Mouse (Mus musculus) ZHBTc4 (cell line): ENCODE results near the gene Zfp112.

Experiments
- DNase-seq: peaks from one replicate; pipeline ENCODE4 v3.0.0-alpha.2; 2011; ENCODE audit warnings: low read depth, low spot score

The Zfp112 gene

GRCm38 (mm10) chr7:24112156-24112856 lies at the start of gene Zfp112:
Gene Zfp112 (plus strand): TSS chr7:24112314.
- DNase-seq = peak; percentile 94

- peak; percentile 31 for DNase-seq
Measured at GRCm38 (mm10) chr7:24074424-24074823, 37.7 kb upstream of the Zfp112 start.

- peak; percentile 98 for DNase-seq
Measured at GRCm38 (mm10) chr7:24081634-24082431, 30.3 kb upstream of the Zfp112 start, which contains the start of gene Zfp180. Gene Zfp180 (plus strand): TSS chr7:24081924.

- no peak for DNase-seq
Measured at GRCm38 (mm10) chr7:24082457-24083235, 29.5 kb upstream of the Zfp112 start.

- peak; percentile 57 for DNase-seq
Measured at GRCm38 (mm10) chr7:24086871-24087270, 25.2 kb upstream of the Zfp112 start.

- peak; percentile 85 for DNase-seq
Measured at GRCm38 (mm10) chr7:24087485-24088125, 24.5 kb upstream of the Zfp112 start.

GRCm38 (mm10) chr7:24104403-24104802 lies 7.7 kb upstream of the Zfp112 start:
- no peak for DNase-seq

GRCm38 (mm10) chr7:24105144-24105703 lies 6.9 kb upstream of the Zfp112 start:
- DNase-seq = no peak

GRCm38 (mm10) chr7:24110839-24111238 lies 1.3 kb upstream of the Zfp112 start:
- no peak for DNase-seq

GRCm38 (mm10) chr7:24111772-24112155 lies 350 bp upstream of the Zfp112 start:
- DNase-seq = no peak

- DNase-seq = peak; percentile 86
Measured at GRCm38 (mm10) chr7:24113001-24113400, 887 bp downstream of the Zfp112 start.

GRCm38 (mm10) chr7:24116655-24117054 lies 4.5 kb downstream of the Zfp112 start:
- no peak for DNase-seq

GRCm38 (mm10) chr7:24133425-24133995 lies 21.4 kb downstream of the Zfp112 start:
- DNase-seq = no peak

- DNase-seq = peak; percentile 90
Measured at GRCm38 (mm10) chr7:24133996-24134828, 22.1 kb downstream of the Zfp112 start, which contains the start of gene Zfp235. Gene Zfp235 (plus strand): TSS chr7:24134169.

- DNase-seq = no peak
Measured at GRCm38 (mm10) chr7:24142566-24142965, 30.5 kb downstream of the Zfp112 start.

- peak; percentile 69 for DNase-seq
Measured at GRCm38 (mm10) chr7:24153272-24153671, 41.2 kb downstream of the Zfp112 start.

- no peak for DNase-seq
Measured at GRCm38 (mm10) chr7:24172191-24172590, 60.1 kb downstream of the Zfp112 start.

- peak; percentile 92 for DNase-seq
Measured at GRCm38 (mm10) chr7:24174618-24175336, 62.7 kb downstream of the Zfp112 start, which contains the start of gene Zfp114. Gene Zfp114 (plus strand): TSS chr7:24175060.

GRCm38 (mm10) chr7:24175337-24175711 lies 63.2 kb downstream of the Zfp112 start:
- DNase-seq = no peak
